Mouse (Mus musculus) cortical plate, adult 2 months (tissue): ENCODE data around the gene D930020B18Rik. TPM values are rescaled to one million over a fixed set of nuclear protein-coding genes. Genes with fewer than 3 reads are reported as not detected.

Source experiments
- H3K27ac ChIP-seq: fragments of 200-500 bp; 2 replicates; pipeline ENCODE4 v1.5.1; 2012; ENCODE audit warnings: low read length, control low read depth, inconsistent platforms; ENCODE audit not compliant: insufficient read depth
- H3K4me1 ChIP-seq: fragments of 200-500 bp; 2 replicates; pipeline ENCODE4 v1.6.1; 2011; ENCODE audit warnings: low read length; ENCODE audit not compliant: control insufficient read depth, insufficient read depth
- H3K4me3 ChIP-seq: fragments of 200-500 bp; 2 replicates; pipeline ENCODE4 v1.5.1; 2011; ENCODE audit warnings: mild to moderate bottlenecking, low read length, control low read depth; ENCODE audit not compliant: insufficient read depth
- CTCF ChIP-seq: fragments of 200-500 bp; IDR thresholded peaks from 2 replicates; pipeline ENCODE4 v1.5.1; 2011; ENCODE audit warnings: mild to moderate bottlenecking, control low read depth, low read length; ENCODE audit not compliant: insufficient read depth; ENCODE audit errors: extremely low read depth
- POLR2A ChIP-seq: fragments of 200-500 bp; IDR thresholded peaks from 2 replicates; pipeline ENCODE4 v1.6.1; 2011; ENCODE audit warnings: mild to moderate bottlenecking, low read length, control low read depth; ENCODE audit not compliant: insufficient read depth; ENCODE audit errors: extremely low read depth
- polyA plus RNA-seq: library from polyadenylated mRNA; depleted of rRNA; stranded (reverse); fragments of >200 nt; gene quantifications from 2 replicates; pipeline ENCODE4 v1.2.3, GENCODE M21; 2012

Gene D930020B18Rik
- polyA plus RNA-seq, 1 experiment: 0.31 TPM

DNA sequence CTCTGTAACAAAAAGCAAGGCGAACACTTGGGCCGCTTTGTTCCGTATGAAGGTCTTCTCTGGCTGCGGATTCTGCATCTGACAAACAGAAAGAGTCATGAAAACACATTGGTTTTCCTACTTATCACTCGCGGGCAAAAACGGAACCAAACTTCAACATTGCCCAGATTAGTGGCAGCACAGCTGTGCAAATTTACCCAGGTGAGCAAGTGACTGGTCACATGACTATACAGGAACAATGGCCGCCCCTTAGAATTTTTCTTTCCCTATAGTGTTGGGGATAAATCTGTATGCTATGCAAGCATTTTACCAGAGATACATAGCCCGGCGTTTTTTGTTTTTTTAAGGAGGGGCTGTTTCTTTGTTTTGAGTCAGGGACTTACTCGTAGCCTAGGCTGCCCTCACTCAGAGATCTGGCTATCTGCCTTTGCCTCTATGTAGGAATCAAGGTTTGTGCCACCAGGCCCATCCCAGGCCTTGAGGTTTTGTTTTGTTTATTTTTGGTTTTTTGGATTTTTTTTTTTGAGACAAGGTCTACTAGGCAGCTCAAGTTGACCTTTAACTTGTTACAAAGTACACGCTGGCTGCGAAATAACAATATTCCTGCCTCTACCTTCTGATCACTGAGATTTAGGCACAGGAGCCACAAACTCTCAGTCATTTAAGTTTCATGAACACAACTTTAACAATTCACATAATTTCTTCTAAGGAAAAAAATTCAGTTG, 26.1 kb upstream of the D930020B18Rik start:
- Histone ChIP-seq H3K27ac (no peak overlapping the region), H3K4me1 (no peaks in the 10 kb centered on the region), H3K4me3 (no peak overlapping the region)
- TF ChIP-seq CTCF: no peak
- TF ChIP-seq POLR2A: no peak

DNA sequence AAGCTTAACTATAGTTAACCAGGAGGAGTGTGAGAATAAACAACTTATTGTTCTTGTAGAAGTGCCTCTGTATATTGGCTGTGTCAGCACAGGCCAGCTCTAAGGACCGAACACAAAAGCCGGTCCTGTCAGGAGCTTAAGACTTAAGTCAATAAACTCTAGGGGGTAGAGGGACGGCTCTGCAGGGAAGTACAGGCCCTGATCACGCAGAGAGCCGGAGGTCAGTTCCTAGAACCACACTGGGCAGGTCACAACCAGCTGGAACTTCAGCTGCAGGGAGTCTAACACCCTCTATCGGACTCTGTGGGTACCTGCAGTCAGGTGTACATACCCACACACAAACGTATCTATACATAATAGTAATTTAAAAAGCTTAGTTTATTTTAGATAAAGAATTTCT, 25.5 kb upstream of the D930020B18Rik start:
- Histone ChIP-seq H3K27ac (no peak overlapping the region), H3K4me3 (no peak overlapping the region), H3K4me1 (no peaks in the 10 kb centered on the region)
- TF ChIP-seq CTCF (no peak), POLR2A (no peak)

DNA sequence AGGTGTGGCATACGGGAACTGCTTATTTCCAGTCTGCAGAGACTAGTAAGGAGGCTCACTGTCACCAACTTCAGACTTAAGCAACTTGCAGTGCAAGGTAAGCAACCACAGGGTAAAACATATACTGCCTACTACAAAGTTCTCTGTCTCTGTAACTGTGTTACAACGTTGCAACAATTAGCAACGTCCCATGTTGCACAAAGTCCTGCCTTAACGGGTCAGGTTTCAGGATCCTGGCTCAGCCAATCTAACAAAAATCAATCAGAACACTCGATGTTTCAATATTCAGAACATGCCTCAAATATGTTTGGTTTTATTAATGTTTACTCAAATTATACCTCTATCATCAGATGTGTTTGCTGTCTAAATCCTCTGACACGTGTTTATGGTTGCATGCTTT, 19.0 kb upstream of the D930020B18Rik start:
- TF ChIP-seq CTCF: no peak
- no peak for TF ChIP-seq POLR2A
- peaks cover 2% of the 10 kb centered on the region for H3K4me1 ChIP-seq
- H3K27ac ChIP-seq: no peak overlapping the region
- H3K4me3 ChIP-seq: no peak overlapping the region

DNA sequence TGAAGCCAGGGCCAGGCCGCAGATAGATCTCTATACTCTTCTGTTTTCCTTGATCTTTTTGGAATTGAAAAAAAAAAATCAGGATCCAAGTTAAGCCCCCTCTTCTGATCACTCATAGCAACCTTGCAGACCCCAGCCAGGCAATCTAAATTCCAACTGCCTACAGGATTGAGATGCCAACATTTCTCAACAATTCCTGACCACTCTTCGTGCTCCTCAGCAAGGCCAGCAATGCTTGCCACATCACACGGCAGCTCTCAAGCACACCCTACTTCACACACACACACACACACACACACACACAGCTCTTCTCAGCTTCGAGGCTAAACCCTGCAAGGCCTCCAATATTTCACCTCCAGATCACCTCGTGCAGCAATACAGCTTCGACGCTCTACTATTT, 17.7 kb upstream of the D930020B18Rik start:
- H3K27ac ChIP-seq: no peak overlapping the region
- H3K4me3 ChIP-seq: no peak overlapping the region
- TF ChIP-seq CTCF (no peak), POLR2A (no peak)
- H3K4me1 ChIP-seq: peaks cover 2% of the 10 kb centered on the region

DNA sequence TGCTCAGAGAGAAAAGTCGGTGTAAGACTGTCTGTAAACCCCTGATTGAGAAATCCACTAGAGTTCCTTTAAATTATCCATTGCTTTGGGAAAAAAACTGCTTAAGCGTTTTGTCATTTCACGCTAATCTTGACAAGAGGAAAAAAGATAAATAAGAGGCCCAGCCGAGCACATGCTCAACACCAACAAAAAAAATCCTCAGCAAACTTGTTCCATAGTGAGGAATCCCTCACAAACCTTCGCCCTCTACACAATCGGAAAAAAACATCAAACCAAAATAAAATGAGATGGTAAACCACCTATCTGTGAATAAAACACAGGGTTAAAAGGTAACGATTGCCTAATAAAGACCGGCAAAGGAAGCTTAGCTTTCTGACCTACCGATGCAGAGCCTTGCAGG, 16.4 kb upstream of the D930020B18Rik start:
- Histone ChIP-seq H3K4me3 (peak overlapping the region; percentile 64; the same call in 1 of the 2 replicates), H3K27ac (no peak overlapping the region)

DNA sequence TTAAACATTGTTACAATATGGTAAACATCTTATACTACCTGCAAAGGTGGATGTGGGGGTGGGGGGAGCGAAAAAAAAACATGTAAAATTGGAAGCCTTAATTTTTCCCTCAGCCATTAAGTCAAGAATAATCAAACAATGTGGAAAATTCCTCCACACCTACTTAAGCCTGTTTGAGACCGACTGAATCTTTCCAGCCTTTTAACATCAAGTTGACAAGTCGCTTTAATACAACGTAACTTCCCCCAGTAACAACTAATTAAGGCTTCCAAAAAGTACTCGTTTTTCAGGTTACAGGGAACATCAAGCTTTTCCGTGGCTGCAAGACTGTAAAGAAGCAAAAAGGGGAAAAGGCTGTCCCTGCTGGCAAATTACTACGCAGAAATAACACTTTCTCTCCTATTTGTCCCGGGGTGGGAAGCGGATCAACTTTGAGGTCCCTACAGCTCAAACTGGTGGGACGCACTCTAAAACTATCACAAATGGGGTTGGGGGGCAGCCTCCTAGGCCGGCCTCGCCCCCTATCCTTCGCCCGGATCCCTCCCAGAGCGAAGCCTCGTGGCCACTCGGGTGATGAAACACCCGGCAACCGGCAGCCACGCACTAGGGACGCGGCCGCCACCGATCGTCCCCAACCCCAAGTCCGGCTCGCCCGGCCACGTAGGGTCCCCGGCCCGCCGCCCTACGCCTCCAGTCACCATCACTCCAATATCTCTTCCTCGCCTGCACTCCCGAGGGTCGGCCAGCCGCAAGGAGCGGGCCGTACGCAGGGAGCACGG, 15.8 kb upstream of the D930020B18Rik start:
- Histone ChIP-seq H3K4me3 (peak overlapping the region; percentile 64), H3K4me1 (peaks cover 2% of the 10 kb centered on the region), H3K27ac (peak overlapping the region; percentile 87)
- TF ChIP-seq CTCF: no peak
- TF ChIP-seq POLR2A: no peak

More for the DNA sequence above, 16.4 kb upstream of the D930020B18Rik start:
- H3K4me1 ChIP-seq: peaks cover 2% of the 10 kb centered on the region
- no peak for TF ChIP-seq POLR2A
- TF ChIP-seq CTCF: no peak

DNA sequence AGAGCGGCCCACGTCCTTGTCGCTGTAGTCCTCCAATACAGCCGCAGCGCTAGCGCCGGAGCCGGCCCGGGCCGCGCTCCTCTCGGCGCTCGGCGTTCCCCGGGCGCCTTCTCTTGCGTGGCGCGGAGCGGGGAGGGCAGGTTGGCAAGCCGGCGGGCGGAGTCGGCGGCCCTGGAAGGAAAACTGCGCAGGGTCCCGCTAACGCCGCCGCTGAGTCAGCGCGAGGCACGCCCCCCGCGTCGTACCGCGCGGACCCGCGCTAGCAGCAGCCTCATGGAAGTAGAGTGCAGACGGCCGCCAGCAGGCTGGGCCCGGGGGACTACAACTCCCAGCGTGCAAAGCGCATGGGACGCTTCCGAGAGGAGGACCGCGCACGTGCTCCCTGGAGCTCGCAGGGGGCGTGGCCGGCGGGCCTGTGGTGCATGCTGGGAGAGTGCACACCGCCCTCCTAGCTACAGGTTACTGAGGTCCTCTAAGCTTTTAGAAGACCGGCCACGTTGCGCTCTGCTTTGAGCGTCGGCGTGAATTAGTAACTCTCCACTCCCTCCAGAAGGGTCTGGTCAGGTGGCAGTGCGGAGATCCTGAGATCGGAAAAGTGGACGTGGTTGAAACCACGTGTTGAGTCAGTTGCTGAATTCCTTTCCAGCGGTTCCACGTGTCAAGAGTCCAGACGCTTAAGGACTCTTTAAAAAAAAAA, 15.1 kb upstream of the D930020B18Rik start, which contains the start of gene Xpot:
Gene Xpot (minus strand): TSS at position 147 of the 697 bp plus-strand sequence.
- TF ChIP-seq CTCF (no peak), POLR2A (peak; percentile 59; the same call in 1 of the 2 replicates)
- Histone ChIP-seq H3K4me1 (peaks cover 2% of the 10 kb centered on the region), H3K27ac (peak within 1 kb of the TSS; percentile 87), H3K4me3 (peak within 1 kb of the TSS; percentile 64)

DNA sequence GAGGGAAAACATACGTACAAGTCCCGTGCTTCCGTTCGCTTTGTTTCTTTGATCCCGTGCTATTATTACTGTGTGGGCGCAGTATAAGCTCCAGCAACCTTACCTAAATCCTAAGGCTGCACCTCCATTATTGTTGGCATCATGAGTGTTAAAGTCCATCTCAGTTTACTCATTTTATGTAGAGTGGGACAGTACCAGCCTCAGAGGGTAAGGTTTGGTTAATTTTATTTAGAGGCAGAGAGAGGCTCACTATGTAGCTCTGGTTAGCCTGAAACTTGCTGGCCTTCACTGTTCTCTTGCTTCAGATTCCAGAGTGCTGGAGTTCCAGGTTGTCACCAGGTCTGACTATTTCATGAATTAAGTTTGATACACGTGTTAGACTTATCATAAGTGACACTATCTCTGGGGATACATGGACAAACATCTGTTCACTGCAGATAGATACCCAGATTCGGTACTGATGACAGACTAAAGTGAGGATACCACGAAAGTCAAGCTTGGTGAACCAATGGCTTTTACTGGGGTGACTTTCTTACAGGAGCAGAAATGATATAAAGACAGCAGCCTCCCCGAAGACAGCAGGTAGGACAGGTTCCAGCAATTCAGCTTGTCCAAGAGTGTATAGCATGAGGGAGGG, 14.1 kb upstream of the D930020B18Rik start:
- Histone ChIP-seq H3K4me3 (no peak overlapping the region), H3K4me1 (peaks cover 2% of the 10 kb centered on the region), H3K27ac (no peak overlapping the region)
- TF ChIP-seq POLR2A: no peak
- TF ChIP-seq CTCF: no peak

DNA sequence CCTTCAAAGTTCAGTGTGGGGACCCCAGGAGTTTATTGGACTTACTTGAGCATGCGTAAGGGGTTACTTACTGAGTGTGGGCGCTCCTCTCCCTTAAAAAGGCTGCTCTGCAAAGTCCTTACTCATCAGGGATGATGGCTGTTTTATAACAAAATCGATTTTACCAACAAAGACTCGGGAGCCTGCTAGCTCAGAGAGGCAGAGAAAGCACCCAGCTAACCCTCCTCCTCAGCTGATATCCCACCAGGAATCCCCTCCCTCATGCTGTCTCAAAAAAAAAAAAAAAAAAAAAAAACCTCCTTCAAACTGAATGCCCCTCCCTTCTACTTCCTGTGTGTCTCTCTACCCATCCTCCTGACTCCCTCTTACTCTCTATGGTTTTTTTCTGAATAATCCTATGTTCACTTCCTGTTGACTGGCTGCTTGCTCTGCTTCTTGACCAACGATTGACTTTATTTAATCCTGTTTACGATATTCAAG, 12.8 kb upstream of the D930020B18Rik start:
- TF ChIP-seq POLR2A (no peak), CTCF (no peak)
- Histone ChIP-seq H3K27ac (no peak overlapping the region), H3K4me3 (no peak overlapping the region), H3K4me1 (peaks cover 2% of the 10 kb centered on the region)
